Mouse (Mus musculus): ENCODE results near the gene Fgfr2. TPM values are rescaled to one million over a fixed set of nuclear protein-coding genes. Genes with fewer than 3 reads are reported as not detected.
"Not testable (repeated sequence)": the region's sequence is repeated elsewhere in the genome, so short reads cannot be mapped to it uniquely, and the experiment has no call there.

The Fgfr2 gene
- polyA plus RNA-seq, 1 experiment: 3.0 TPM

DNA sequence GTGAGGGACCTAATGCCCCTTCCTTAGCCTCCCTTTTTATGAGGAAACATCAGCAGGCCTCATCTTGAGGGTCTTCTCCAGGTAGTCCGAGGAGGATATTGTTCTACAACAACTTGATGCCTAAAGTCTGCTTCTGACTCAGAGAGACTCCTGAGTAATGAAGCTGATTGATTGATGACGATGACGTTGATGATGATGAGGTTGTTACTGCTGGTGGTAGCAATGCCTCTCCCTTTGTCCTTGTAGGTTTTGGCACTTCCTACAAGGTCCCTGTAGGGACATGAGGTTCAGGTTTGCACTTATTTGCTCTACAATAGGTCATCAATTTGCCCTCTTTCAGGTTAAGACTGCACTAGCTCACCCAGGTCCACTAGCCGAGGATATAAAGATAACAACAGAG is 2977.9 kb downstream of the Fgfr2 start:
- TF ChIP-seq CTCF (IDR thresholded peaks at IDR 0.05; ENCODE audit: control insufficient read depth, insufficient read depth, insufficient replicate concordance, low read depth, low read length): no peak
- Histone ChIP-seq H3K4me1 (ENCODE audit: control insufficient read depth, insufficient read depth, low read length) (no peaks in the 10 kb centered on the region), H3K36me3 (ENCODE audit: control insufficient read depth, insufficient read depth, low read length) (no peaks in the 10 kb centered on the region), H3K27me3 (ENCODE audit: control insufficient read depth, insufficient read depth, low read length) (no peaks in the 10 kb centered on the region), H3K4me3 (ENCODE audit: control insufficient read depth, low read depth, low read length) (no peak overlapping the region), H3K27ac (ENCODE audit: control insufficient read depth, insufficient read depth, low read depth, low read length) (no peak overlapping the region)

DNA sequence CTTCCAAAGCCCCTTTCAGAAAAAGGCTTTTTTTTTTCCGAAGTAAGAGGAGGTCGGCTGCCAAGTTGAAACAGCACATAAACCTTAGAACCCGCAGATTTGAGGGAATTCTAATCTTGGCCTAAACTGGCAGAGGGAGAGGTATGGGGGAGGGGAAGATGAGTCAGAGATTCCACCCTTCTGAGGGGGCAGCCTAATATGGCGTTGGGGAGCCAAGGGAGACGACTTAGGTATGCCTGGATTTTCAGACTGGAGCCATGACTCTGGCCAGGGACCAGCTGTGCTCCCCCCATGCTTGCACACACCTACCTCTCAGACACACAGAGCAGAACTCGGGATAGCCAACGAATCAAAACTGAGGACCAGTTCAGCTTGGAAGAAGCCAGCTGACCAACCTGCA is 2979.8 kb downstream of the Fgfr2 start:
- Histone ChIP-seq H3K4me1 (ENCODE audit: control insufficient read depth, insufficient read depth, low read length) (no peaks in the 10 kb centered on the region), H3K36me3 (ENCODE audit: control insufficient read depth, insufficient read depth, low read length) (no peaks in the 10 kb centered on the region), H3K27ac (ENCODE audit: control insufficient read depth, insufficient read depth, low read depth, low read length) (no peak overlapping the region), H3K27me3 (ENCODE audit: control insufficient read depth, insufficient read depth, low read length) (no peaks in the 10 kb centered on the region), H3K4me3 (ENCODE audit: control insufficient read depth, low read depth, low read length) (no peak overlapping the region)
- TF ChIP-seq POLR2A (IDR thresholded peaks at IDR 0.05; ENCODE audit: control insufficient read depth, low read depth, low read length) (no peak), CTCF (IDR thresholded peaks at IDR 0.05; ENCODE audit: control insufficient read depth, insufficient read depth, insufficient replicate concordance, low read depth, low read length) (no peak)

DNA sequence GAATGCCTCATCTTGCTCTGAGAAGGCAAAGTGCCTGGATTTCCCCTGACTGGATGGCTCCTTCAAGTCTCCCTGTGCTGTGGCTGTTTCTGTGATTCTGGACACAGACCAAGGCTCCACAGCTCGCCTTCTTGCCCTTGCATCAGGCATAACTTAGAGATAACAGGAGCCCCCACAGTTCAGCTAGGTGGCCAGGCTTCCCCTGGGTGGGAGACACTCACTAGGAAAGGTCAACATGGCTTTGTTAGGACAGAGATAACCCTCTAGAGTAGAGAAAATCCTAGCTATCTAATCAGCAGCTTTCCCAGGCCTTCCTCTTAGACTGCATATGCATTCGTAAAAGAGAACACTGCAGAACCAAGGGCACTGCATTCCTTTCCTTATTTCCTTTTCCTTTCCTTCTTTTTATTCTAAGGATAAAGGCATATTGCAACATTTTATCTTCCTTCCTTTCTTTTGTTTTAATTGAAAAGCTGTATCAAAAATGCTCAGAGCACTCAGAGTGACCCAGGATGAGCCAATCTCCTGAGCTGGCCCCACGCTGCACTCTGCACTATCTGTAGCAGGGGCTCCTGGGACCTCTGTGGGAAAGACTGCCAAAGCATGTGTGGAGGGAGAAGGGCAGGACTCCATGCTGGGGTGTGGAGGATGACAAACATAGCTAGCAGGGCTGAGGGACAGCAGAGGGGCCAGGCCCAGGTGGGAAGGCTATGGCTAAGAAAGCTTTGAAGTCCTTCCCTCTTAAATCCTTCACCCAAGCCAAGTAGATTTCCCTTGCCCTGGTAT is 2981.9 kb downstream of the Fgfr2 start:
- no peak for TF ChIP-seq POLR2A (IDR thresholded peaks at IDR 0.05; ENCODE audit: control insufficient read depth, low read depth, low read length)
- no peak for TF ChIP-seq CTCF (IDR thresholded peaks at IDR 0.05; ENCODE audit: control insufficient read depth, insufficient read depth, insufficient replicate concordance, low read depth, low read length)
- H3K36me3 ChIP-seq (ENCODE audit: control insufficient read depth, insufficient read depth, low read length): no peaks in the 10 kb centered on the region

DNA sequence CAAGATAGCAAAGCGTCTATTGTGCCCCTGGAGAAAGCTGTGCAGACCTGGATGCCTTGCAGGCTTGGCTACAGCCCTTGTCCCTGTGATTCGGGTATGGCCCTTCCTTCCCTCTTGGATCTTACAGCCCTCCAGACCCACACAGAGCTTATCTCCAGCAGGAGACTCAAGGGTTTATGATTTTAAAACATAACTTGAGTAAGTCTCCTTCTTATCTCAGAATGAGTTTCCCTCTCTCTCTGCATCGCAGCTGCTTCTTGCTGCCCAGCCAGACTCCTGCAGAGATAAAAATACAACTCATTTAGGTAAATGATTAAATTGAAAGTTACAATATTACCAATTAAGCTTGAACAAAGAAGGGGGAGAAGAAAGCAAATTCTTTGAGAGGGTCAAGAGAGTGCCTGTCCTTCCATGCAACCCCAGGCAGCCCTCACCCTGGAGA is 2988.2 kb downstream of the Fgfr2 start:
- Histone ChIP-seq H3K4me1 (ENCODE audit: control insufficient read depth, insufficient read depth, low read length) (no peaks in the 10 kb centered on the region), H3K36me3 (ENCODE audit: control insufficient read depth, insufficient read depth, low read length) (no peaks in the 10 kb centered on the region), H3K4me3 (ENCODE audit: control insufficient read depth, low read depth, low read length) (no peak overlapping the region), H3K27ac (ENCODE audit: control insufficient read depth, insufficient read depth, low read depth, low read length) (no peak overlapping the region), H3K27me3 (ENCODE audit: control insufficient read depth, insufficient read depth, low read length) (no peaks in the 10 kb centered on the region)
- no peak for TF ChIP-seq CTCF (IDR thresholded peaks at IDR 0.05; ENCODE audit: control insufficient read depth, insufficient read depth, insufficient replicate concordance, low read depth, low read length)
- no peak for TF ChIP-seq POLR2A (IDR thresholded peaks at IDR 0.05; ENCODE audit: control insufficient read depth, low read depth, low read length)

More for the DNA sequence above, 2981.9 kb downstream of the Fgfr2 start:
- Histone ChIP-seq H3K27ac (ENCODE audit: control insufficient read depth, insufficient read depth, low read depth, low read length) (no peak overlapping the region), H3K27me3 (ENCODE audit: control insufficient read depth, insufficient read depth, low read length) (no peaks in the 10 kb centered on the region), H3K4me3 (ENCODE audit: control insufficient read depth, low read depth, low read length) (no peak overlapping the region), H3K4me1 (ENCODE audit: control insufficient read depth, insufficient read depth, low read length) (no peaks in the 10 kb centered on the region)

DNA sequence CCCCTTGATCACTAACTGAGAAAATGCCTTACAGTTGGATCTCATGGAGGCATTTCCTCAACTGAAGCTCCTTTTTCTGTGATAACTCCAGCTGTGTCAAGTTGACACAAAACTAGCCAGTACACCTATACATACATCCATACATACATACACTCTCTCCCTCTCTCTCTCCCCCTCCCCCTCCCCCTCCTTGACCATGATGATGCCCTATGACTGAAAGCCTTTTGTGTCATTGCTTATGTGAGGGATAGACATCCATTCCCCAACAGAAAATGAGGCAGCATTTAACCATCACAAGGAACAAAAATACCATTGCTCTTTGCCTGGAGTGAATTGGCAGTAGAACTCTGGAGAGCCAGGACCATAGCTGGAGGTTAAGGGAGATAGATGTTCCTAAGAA is 2988.7 kb downstream of the Fgfr2 start:
- H3K4me1 ChIP-seq (ENCODE audit: control insufficient read depth, insufficient read depth, low read length); H3K4me3 ChIP-seq (ENCODE audit: control insufficient read depth, low read depth, low read length); H3K27me3 ChIP-seq (ENCODE audit: control insufficient read depth, insufficient read depth, low read length); H3K27ac ChIP-seq (ENCODE audit: control insufficient read depth, insufficient read depth, low read depth, low read length); H3K36me3 ChIP-seq (ENCODE audit: control insufficient read depth, insufficient read depth, low read length): not testable (repeated sequence)

DNA sequence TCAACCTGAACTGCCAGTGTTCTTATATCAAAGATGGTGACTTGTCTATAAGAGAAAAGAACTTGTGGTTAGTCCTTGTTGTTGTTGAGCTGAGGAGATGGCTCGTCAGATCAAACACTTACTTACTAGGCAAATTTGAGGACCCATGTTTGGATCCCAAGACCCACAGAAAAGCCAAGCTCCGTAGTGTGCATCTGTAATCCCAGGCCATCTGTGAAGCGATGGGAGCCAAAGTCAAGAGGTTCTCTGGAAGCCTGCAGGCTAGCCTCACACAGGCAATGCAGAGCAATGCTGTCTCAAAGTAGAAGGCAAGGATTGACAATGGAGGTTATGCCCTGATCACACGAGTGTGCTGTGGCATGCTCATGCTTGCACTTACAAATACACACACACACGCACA is 2992.9 kb downstream of the Fgfr2 start:
- TF ChIP-seq POLR2A (IDR thresholded peaks at IDR 0.05; ENCODE audit: control insufficient read depth, low read depth, low read length) (no peak), CTCF (IDR thresholded peaks at IDR 0.05; ENCODE audit: control insufficient read depth, insufficient read depth, insufficient replicate concordance, low read depth, low read length) (no peak)
- peaks cover 2% of the 10 kb centered on the region; the same call in 1 of the 2 replicates for H3K4me1 ChIP-seq (ENCODE audit: control insufficient read depth, insufficient read depth, low read length)
- H3K27ac ChIP-seq (ENCODE audit: control insufficient read depth, insufficient read depth, low read depth, low read length): no peak overlapping the region
- no peaks in the 10 kb centered on the region for H3K36me3 ChIP-seq (ENCODE audit: control insufficient read depth, insufficient read depth, low read length)
- H3K4me3 ChIP-seq (ENCODE audit: control insufficient read depth, low read depth, low read length): no peak overlapping the region
- no peaks in the 10 kb centered on the region for H3K27me3 ChIP-seq (ENCODE audit: control insufficient read depth, insufficient read depth, low read length)

DNA sequence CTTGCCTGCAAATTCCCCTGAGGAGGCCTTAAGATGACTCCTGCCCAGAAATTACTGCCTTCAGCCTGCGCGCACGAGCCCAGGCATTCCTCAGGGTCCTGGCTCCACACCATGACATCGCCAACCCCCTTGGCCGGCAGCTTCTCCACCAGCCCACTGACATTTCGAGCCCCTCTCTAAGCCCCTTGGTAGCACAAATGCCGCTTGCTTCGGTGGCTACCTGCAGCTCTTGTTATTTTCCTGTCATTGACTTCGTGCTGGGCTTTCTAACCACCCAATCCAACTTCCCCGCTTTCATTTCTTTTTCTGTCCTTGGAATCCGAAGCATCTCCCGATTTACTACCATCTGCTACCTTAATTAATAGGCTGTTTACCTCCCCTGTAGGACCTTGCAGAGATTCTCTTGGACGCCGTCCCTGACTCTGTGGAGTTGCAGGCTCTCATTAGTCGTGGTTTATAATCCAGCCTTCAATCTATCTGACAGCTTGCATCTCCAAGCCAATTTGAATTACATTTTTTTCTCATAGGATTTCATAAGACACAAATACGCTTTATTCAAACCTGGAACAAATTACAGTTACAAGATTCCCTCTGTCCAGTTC is 2993.7 kb downstream of the Fgfr2 start:
- no peak overlapping the region for H3K27ac ChIP-seq (ENCODE audit: control insufficient read depth, insufficient read depth, low read depth, low read length)
- H3K27me3 ChIP-seq (ENCODE audit: control insufficient read depth, insufficient read depth, low read length): no peaks in the 10 kb centered on the region
- no peak for TF ChIP-seq POLR2A (IDR thresholded peaks at IDR 0.05; ENCODE audit: control insufficient read depth, low read depth, low read length)
- TF ChIP-seq CTCF (IDR thresholded peaks at IDR 0.05; ENCODE audit: control insufficient read depth, insufficient read depth, insufficient replicate concordance, low read depth, low read length): no peak
- H3K4me3 ChIP-seq (ENCODE audit: control insufficient read depth, low read depth, low read length): no peak overlapping the region
- H3K4me1 ChIP-seq (ENCODE audit: control insufficient read depth, insufficient read depth, low read length): peaks cover 2% of the 10 kb centered on the region; the same call in 1 of the 2 replicates
- no peaks in the 10 kb centered on the region for H3K36me3 ChIP-seq (ENCODE audit: control insufficient read depth, insufficient read depth, low read length)
